Mouse (Mus musculus): ENCODE measurements at regions not wholly inside any gene's neighbourhood (a gene's known extent, or its start where the extent isn't known, plus 50 kb on each side); places are given as distances from the start of the nearest gene placed in this dataset.

- no peak for DNase-seq
These were observed 653.3 kb upstream of the Fam98a start for GRCm38 (mm10) chr17:76205082-76205481.

- no peak for DNase-seq
These were observed 633.1 kb upstream of the Fam98a start for GRCm38 (mm10) chr17:76184813-76185212.

GRCm38 (mm10) chr17:76136660-76137495 is 585.1 kb upstream of the Fam98a start:
- no peak for DNase-seq

GRCm38 (mm10) chr17:76134030-76134429 is 582.3 kb upstream of the Fam98a start:
- no peak for DNase-seq

GRCm38 (mm10) chr17:76125260-76125659 is 573.5 kb upstream of the Fam98a start:
- no peak for DNase-seq

- no peak for DNase-seq
These were observed 559.8 kb upstream of the Fam98a start for GRCm38 (mm10) chr17:76111315-76112195.

GRCm38 (mm10) chr17:76110856-76111255 is 559.1 kb upstream of the Fam98a start:
- no peak for DNase-seq

GRCm38 (mm10) chr17:76083536-76083935 is 531.8 kb upstream of the Fam98a start:
- no peak for DNase-seq

GRCm38 (mm10) chr17:76081780-76082179 is 530.0 kb upstream of the Fam98a start:
- DNase-seq = no peak

GRCm38 (mm10) chr17:76046438-76046837 is 494.7 kb upstream of the Fam98a start:
- no peak for DNase-seq

GRCm38 (mm10) chr17:76032710-76033109 is 481.0 kb upstream of the Fam98a start:
- DNase-seq = no peak

GRCm38 (mm10) chr17:76008011-76008410 is 456.3 kb upstream of the Fam98a start:
- DNase-seq = no peak

GRCm38 (mm10) chr17:76002836-76003235 is 451.1 kb upstream of the Fam98a start:
- DNase-seq = no peak

GRCm38 (mm10) chr17:75961371-75961770 is 409.6 kb upstream of the Fam98a start:
- DNase-seq = no peak

- no peak for DNase-seq
These were observed 385.1 kb upstream of the Fam98a start for GRCm38 (mm10) chr17:75936686-75937380.

GRCm38 (mm10) chr17:75931022-75931421 is 379.3 kb upstream of the Fam98a start:
- DNase-seq = no peak

- DNase-seq = no peak
These were observed 368.5 kb upstream of the Fam98a start for GRCm38 (mm10) chr17:75920240-75920639.

GRCm38 (mm10) chr17:75917020-75917419 is 365.3 kb upstream of the Fam98a start:
- no peak for DNase-seq

- no peak for DNase-seq
These were observed 364.8 kb upstream of the Fam98a start for GRCm38 (mm10) chr17:75916590-75916989.

- DNase-seq = no peak
These were observed 363.5 kb upstream of the Fam98a start for GRCm38 (mm10) chr17:75915256-75915655.

GRCm38 (mm10) chr17:75907085-75907484 is 355.3 kb upstream of the Fam98a start:
- DNase-seq = no peak

GRCm38 (mm10) chr17:75906643-75907042 is 354.9 kb upstream of the Fam98a start:
- DNase-seq = no peak

GRCm38 (mm10) chr17:75895436-75895835 is 343.7 kb upstream of the Fam98a start:
- no peak for DNase-seq
